17 mouse cellular contexts compared by ENCODE assay signal in genomic region chr4:85941857-85942256, GRCm38 (mm10).
"Had no signal": no experiment of that assay in that cellular context is flagged by ENCODE, and none has a peak within 500 bp of the region (broad histone marks: within the 10 kb centered on the region; RNA-seq: fewer than 3 reads in every experiment).

No protein-coding gene starts in this region.

- H3K4me2 ChIP-seq: lung, embryonic 15.5 days; midbrain, embryonic 12.5 days; midbrain, embryonic 15.5 days; neural tube, embryonic 12.5 days; stomach, embryonic 15.5 days had no signal

- H3K27me3 ChIP-seq: lung, embryonic 15.5 days; megakaryocyte, embryonic 14.5 days; midbrain, embryonic 12.5 days; midbrain, embryonic 15.5 days; neural tube, embryonic 12.5 days; stomach, embryonic 15.5 days had no signal

- H3K4me1 ChIP-seq: lung, embryonic 15.5 days; midbrain, embryonic 12.5 days; midbrain, embryonic 15.5 days; neural tube, embryonic 12.5 days; stomach, embryonic 15.5 days had no signal

- H3K9ac ChIP-seq: liver, postnatal 0 days; lung, embryonic 15.5 days; midbrain, embryonic 12.5 days; midbrain, embryonic 15.5 days; neural tube, embryonic 12.5 days; stomach, embryonic 15.5 days had no signal

- ATAC-seq: liver, postnatal 0 days; lung, postnatal 0 days; midbrain, embryonic 15.5 days had no signal

- H3K9me3 ChIP-seq: lung, embryonic 15.5 days; megakaryocyte, embryonic 14.5 days; midbrain, embryonic 12.5 days; midbrain, embryonic 15.5 days; neural tube, embryonic 12.5 days; stomach, embryonic 15.5 days had no signal

- H3K4me3 ChIP-seq: lung, embryonic 15.5 days; megakaryocyte, embryonic 14.5 days; midbrain, embryonic 12.5 days; midbrain, embryonic 15.5 days; neural tube, embryonic 12.5 days; stomach, embryonic 15.5 days had no signal

- DNase-seq: liver, postnatal 0 days; lung, adult 2 months; lung, postnatal 14 days; lung, postnatal 36 days; right cerebral cortex, postnatal 14 days; thymus, adult 2 months; thymus, postnatal 25 days; thymus, postnatal 4 days had no signal

- H3K27ac ChIP-seq: lung, embryonic 15.5 days; macrophage; midbrain, embryonic 12.5 days; midbrain, embryonic 15.5 days; neural tube, embryonic 12.5 days; stomach, embryonic 15.5 days; stomach, postnatal 0 days had no signal

- H3K36me3 ChIP-seq: lung, embryonic 15.5 days; midbrain, embryonic 12.5 days; midbrain, embryonic 15.5 days; neural tube, embryonic 12.5 days; stomach, embryonic 15.5 days had no signal
